Mouse (Mus musculus) thymus, adult 2 months (tissue): ENCODE measurements around the gene Raet1d. TPM values are rescaled to one million over a fixed set of nuclear protein-coding genes. Genes with fewer than 3 reads are reported as not detected.
"Not testable (repeated sequence)": the region's sequence is repeated elsewhere in the genome, so short reads cannot be mapped to it uniquely, and the experiment has no call there.

Source experiments
- DNase-seq: peaks from one replicate; pipeline ENCODE4 v3.0.0; 2021
- H3K27ac ChIP-seq: fragments of 200-500 bp; 2 replicates; pipeline ENCODE4 v1.5.1; 2012; ENCODE audit warnings: low read length, control low read depth; ENCODE audit not compliant: control insufficient read depth, insufficient read depth
- H3K27me3 ChIP-seq: fragments of 200-500 bp; 2 replicates; pipeline ENCODE4 v1.6.1; 2012; ENCODE audit warnings: mild to moderate bottlenecking, low read length, moderate library complexity, mixed read lengths; ENCODE audit not compliant: control insufficient read depth, insufficient read depth
- H3K36me3 ChIP-seq: fragments of 200-500 bp; 2 replicates; pipeline ENCODE4 v1.6.1; 2012; ENCODE audit warnings: mild to moderate bottlenecking, low read length, moderate library complexity; ENCODE audit not compliant: control insufficient read depth, insufficient read depth
- H3K4me1 ChIP-seq: fragments of 200-500 bp; replicated peaks from 2 replicates; pipeline ENCODE4 v1.6.1; 2012; ENCODE audit warnings: low read length; ENCODE audit not compliant: control insufficient read depth, insufficient read depth
- H3K4me3 ChIP-seq: fragments of 200-500 bp; 2 replicates; pipeline ENCODE4 v1.5.1; 2012; ENCODE audit warnings: mild to moderate bottlenecking, low read length, control low read depth, moderate library complexity; ENCODE audit not compliant: control insufficient read depth, insufficient read depth
- WGBS: fragments of 180-500 bp; shearing (Covaris S2); methylation state at CpG from one replicate; pipeline ENCODE4 v1.1.7; 2018; 5-methylcytosine and 5-hydroxymethylcytosine counted together
- polyA plus RNA-seq: library from polyadenylated mRNA; depleted of rRNA; stranded (reverse); fragments of >200 nt; gene quantifications from 2 replicates; pipeline ENCODE4 v1.2.3, GENCODE M21; 2012; rRNA removed

The Raet1d gene
- polyA plus RNA-seq, 1 experiment = 0.09 TPM

- H3K27ac ChIP-seq, H3K27me3 ChIP-seq, H3K4me1 ChIP-seq, H3K4me3 ChIP-seq, DNase-seq, H3K36me3 ChIP-seq: not testable (repeated sequence)
- WGBS = 59% methylated on average over 9 of the region's 10 CpGs
Observed at GRCm38 (mm10) chr10:22381226-22381625, 20.9 kb downstream of the Raet1d start.

DNA sequence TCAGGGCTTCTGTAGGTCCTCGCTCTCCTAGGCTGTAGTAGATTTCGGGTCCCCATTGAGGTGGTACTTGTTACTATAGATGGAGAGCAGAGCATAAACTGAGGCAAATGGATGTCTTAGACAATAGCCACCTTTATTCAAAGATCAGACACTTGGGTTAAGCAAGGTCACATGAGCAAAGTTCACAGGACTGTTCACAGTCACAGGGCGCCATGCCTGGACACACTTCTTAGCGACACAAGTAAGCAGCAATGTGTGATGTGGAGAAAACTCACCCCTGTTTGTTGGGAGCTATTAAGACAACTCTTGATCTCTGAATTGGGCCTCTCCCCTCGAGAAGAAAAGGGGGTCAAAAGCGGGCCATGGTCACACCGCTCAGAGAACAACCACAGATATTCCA lies 29.8 kb downstream of the Raet1d start:
- H3K4me3 ChIP-seq, H3K4me1 ChIP-seq, H3K27me3 ChIP-seq, H3K36me3 ChIP-seq, H3K27ac ChIP-seq, DNase-seq: not testable (repeated sequence)
- 92% methylated on average over 7 of the region's 7 CpGs for WGBS

DNA sequence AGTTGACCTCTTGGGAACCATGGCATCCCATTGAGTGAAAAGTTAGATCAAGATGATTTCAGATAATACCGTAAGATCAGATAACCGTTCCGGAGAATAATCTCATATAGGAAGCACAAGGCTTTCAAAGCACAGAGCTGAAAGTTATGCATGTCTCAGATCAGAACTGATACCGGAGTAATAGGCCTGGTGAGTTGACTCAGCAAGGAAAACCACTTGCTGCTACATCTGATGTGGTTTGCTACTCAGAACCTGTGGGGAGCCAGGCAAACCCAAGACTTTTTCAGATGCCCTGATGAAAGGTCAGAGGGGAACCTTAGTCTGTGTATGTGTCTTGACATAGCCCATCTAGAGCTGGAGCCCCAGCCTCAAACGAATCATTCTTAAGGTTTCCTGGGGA lies 31.3 kb downstream of the Raet1d start:
- not testable (repeated sequence) for H3K27ac ChIP-seq, DNase-seq, H3K36me3 ChIP-seq, H3K4me1 ChIP-seq, H3K4me3 ChIP-seq, H3K27me3 ChIP-seq
- WGBS = under 1% methylated on average over 5 of the region's 5 CpGs

DNA sequence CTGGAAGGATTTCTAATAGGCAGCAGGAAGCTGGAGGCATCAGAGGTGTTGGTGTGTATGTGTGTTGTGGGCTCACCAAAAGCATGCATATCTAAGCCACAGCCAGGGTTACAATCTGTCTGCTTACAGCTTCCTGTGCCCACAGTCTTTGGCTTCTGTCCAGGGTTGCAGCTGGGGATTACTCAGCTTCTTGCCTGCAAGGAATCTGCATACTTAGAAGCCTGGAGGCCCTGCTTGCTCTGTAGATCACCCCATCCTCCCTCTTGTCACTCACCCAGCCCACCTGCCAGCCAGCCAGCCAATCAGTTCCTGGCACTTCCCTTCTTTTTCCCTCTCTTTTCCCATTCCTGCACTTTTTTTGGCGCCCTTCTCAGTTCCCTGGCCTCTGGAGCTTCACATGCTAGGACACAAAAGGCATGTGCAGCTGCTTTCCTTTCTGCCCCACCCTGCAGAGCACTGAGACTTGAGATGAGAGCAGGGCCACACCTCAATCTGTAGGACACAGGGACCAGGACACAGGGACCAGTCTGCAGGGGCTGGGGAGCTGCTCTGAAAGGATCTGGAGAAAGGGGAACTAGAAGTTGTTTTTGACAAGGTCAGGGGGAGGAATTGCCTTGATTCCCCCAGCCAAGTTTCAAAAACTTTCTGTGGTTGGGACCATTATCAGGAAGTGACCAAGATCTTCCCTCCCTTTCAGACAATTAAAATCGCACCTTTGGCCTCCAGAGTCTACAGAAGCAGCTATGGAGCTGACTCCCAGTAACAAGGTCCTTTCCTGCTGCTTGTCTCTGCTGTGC lies 32.9 kb downstream of the Raet1d start:
- no CpG with 5 or more reads among the region's 2 CpGs for WGBS
- not testable (repeated sequence) for DNase-seq, H3K27ac ChIP-seq, H3K4me3 ChIP-seq, H3K36me3 ChIP-seq, H3K27me3 ChIP-seq, H3K4me1 ChIP-seq

DNA sequence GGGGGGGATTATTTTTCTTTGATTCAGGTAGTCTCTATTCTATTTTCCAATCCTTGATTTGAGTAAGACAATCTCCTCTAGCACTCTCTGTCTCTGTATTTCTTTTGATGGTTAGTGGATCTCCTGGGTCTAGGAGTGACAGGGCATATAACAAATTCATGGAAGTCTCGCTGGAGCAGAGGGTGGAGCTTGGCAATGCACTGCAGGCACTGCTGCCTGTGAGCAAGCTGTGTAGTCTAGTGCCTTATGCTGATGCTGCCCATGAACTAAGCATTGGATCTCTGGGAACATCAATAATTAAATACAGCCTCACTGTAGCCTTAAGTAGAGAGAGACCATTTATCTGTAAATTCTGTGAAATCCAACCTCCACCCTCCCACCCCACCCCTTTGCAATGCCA lies 36.3 kb downstream of the Raet1d start:
- not testable (repeated sequence) for H3K4me3 ChIP-seq, DNase-seq, H3K4me1 ChIP-seq, H3K27ac ChIP-seq, H3K36me3 ChIP-seq, H3K27me3 ChIP-seq
- 52% methylated on average over 1 of the region's 1 CpGs for WGBS

DNA sequence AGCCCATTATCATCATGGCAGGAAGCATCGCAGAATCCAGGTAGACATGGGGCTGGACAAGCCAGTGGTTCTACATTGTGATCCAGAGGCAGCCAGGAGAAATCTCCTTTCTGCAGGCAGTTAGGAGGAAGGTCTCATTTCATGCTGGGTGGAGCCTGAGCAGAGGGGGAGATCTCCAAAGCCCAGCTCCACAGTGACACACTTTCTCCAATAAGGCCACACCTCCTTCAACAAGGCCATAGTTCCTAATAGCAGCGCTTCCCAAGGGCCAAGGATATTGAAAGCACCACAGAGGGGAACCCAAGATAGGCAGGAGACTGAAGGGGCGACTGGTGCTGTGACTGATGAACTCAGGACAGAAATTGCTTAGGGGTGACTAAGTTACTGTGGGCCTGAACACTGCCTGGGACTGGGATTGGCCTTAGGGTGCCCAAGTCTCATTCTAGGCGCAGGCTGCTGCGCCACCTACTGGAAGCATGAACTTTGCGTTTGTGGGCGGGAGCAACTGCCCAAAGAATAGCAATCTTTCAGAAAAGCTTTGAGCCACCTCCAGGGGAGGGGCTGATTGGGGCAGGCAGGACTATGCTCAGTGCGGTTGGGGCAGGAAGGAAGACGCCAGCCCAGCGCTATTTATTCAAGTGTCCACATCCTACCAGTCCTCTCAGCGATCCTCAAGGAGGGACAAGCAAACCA lies 42.0 kb downstream of the Raet1d start:
- H3K27me3 ChIP-seq = not testable (repeated sequence)
- WGBS = 1% methylated on average over 9 of the region's 11 CpGs
- DNase-seq = peak; percentile 13

GRCm38 (mm10) chr10:22413702-22414494 lies 53.5 kb downstream of the Raet1d start:
- H3K4me3 ChIP-seq, H3K4me1 ChIP-seq, H3K36me3 ChIP-seq, H3K27me3 ChIP-seq, H3K27ac ChIP-seq: not testable (repeated sequence)
- WGBS = 0% methylated on average over 1 of the region's 8 CpGs
- DNase-seq = peak; percentile 6

More for the DNA sequence above, 42.0 kb downstream of the Raet1d start:
- H3K4me1 ChIP-seq, H3K36me3 ChIP-seq, H3K4me3 ChIP-seq, H3K27ac ChIP-seq: not testable (repeated sequence)

Other genes with a start within 250 kb of the Raet1d start
- 4.5 and 6.5 TPM in 2 replicates for gene E030030I06Rik, start 211.3 kb upstream of the Raet1d start, polyA plus RNA-seq
- 0.33 and 0.38 TPM in 2 replicates for gene Raet1e, start 202.0 kb upstream of the Raet1d start, polyA plus RNA-seq
- gene H60b, start 202.0 kb upstream of the Raet1d start, polyA plus RNA-seq = not detected in 2 replicates